Mouse (Mus musculus): ENCODE measurements around the gene Gemin4. TPM values are rescaled to one million over a fixed set of nuclear protein-coding genes. Genes with fewer than 3 reads are reported as not detected.
A peak's percentile ranks its signal among the peaks of the same experiment; 100 is the strongest.
"Not testable (repeated sequence)": the region's sequence is repeated elsewhere in the genome, so short reads cannot be mapped to it uniquely, and the experiment has no call there.

Gemin4 gene
- total RNA-seq, 2 experiments from 2014 or later: 4.9 to 5.6 TPM

GRCm38 (mm10) chr11:76246439-76246838, 29.0 kb upstream of the Gemin4 start:
- no peak overlapping the region for H3K4me3 ChIP-seq
- TF ChIP-seq CTCF (conservative IDR thresholded peaks at IDR 0.05): no peak
- DNase-seq (ENCODE audit: low spot score in 2 of 2): no peak
- no peak overlapping the region for H3K27ac ChIP-seq

DNA sequence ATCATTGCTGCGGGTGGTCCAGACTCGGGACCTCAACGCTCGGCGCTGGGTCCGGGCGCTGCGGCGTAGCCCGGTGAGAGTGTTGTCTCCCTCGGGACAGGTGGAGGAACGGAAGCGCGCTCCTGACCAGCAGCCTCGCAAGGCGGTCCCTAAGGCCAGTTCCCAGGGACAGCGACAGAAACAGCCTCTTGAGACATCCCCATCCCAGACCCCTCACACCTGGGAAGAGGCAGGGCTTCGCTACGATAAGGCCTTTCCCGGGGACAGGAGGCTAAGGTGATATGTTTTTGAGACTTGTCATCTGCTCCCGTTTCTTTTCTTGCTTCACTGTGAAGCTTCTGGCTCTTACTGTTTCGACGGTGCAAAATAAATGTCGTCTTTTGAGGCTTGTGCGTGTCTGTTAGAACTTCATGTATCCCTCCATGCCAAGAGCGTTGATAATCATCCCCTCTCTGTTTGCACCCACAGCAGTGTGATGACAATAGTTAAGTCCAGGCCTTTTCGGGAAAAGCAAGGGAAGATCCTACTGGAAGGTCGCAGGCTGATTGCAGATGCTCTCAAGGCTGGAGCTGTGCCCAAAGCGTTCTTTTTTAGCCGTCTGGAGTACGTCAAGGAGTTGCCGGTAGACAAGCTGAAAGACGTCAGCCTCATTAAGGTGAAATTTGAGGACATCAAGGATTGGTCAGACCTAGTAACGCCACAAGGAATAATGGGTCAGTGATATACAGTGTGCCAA, 26.5 kb upstream of the Gemin4 start:
- Histone ChIP-seq H3K4me3 (peak overlapping the region; percentile 63), H3K27ac (peak overlapping the region; percentile 91)
- no peak for TF ChIP-seq CTCF (conservative IDR thresholded peaks at IDR 0.05)
- DNase-seq (ENCODE audit: low spot score in 2 of 2): no peak

- no peak for TF ChIP-seq CTCF (conservative IDR thresholded peaks at IDR 0.05)
- Histone ChIP-seq H3K27ac (peak within 1 kb of the TSS; percentile 91), H3K4me3 (peak within 1 kb of the TSS; percentile 63)
- peak; percentile 91 to 96 for DNase-seq (ENCODE audit: low spot score in 2 of 2)
These were observed 25.7 kb upstream of the Gemin4 start, which contains the start of the genes Mrm3 and Glod4 for GRCm38 (mm10) chr11:76242901-76243810. Gene Mrm3, plus strand, starts transcription at chr11:76243715. Gene Glod4, minus strand, starts transcription at chr11:76243725.

DNA sequence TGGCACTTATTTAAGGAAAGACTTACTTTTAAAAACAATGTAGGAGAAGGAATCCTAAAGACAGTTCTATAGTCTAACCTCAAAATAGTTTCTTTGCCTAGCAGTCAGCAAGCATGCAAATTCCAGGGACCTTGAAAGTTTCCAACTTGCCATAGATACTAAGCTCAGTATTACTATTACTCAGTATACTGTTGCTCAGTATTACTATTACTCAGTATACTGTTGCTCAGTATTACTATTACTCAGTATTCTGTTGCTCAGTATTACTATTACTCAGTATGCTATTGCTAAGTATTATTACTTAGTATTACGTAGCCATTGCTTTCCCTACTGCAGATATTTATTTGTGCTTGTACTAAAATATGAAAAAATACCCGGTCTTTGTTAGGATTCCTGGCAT, 22.3 kb upstream of the Gemin4 start:
- Histone ChIP-seq H3K27ac (no peak overlapping the region), H3K4me3 (no peak overlapping the region)
- no peak for TF ChIP-seq CTCF (conservative IDR thresholded peaks at IDR 0.05)
- DNase-seq (ENCODE audit: low spot score in 2 of 2): no peak

DNA sequence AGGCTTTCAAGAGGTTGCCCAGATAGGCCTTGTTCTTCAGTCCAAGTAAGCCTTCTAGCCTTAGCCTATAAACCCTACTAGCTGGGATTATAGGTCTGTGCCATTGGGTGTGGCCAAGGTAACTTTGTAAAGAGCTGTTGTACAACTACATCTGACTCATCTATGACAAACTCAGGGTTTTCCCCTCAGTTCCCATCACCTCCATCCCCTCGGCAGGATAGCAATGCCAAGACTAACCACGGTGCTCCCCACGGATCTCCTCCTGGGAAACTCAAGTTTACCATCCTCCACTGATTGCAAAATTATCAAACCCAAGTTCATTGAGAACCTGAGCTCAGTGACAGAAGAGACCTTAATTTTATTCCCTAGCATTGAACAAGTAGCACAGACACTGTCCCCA, 18.7 kb upstream of the Gemin4 start:
- DNase-seq (ENCODE audit: low spot score in 2 of 2): no peak

GRCm38 (mm10) chr11:76225051-76225450, 7.6 kb upstream of the Gemin4 start:
- H3K27ac ChIP-seq: no peak overlapping the region
- DNase-seq (ENCODE audit: low spot score in 2 of 2): no peak
- H3K4me3 ChIP-seq: no peak overlapping the region
- TF ChIP-seq CTCF (conservative IDR thresholded peaks at IDR 0.05): no peak

More for the DNA sequence above, 18.7 kb upstream of the Gemin4 start:
- Histone ChIP-seq H3K27ac (peak overlapping the region; percentile 55; the same call in 1 of the 2 replicates), H3K4me3 (no peak overlapping the region)
- no peak for TF ChIP-seq CTCF (conservative IDR thresholded peaks at IDR 0.05)

- Histone ChIP-seq H3K4me3 (no peak overlapping the region), H3K27ac (no peak overlapping the region)
- no peak for DNase-seq (ENCODE audit: low spot score in 2 of 2)
- TF ChIP-seq CTCF (conservative IDR thresholded peaks at IDR 0.05): no peak
These were observed 7.2 kb upstream of the Gemin4 start for GRCm38 (mm10) chr11:76224631-76225030.

- DNase-seq (ENCODE audit: low spot score in 2 of 2): no peak
- H3K4me3 ChIP-seq: peak overlapping the region; percentile 88
These were observed 629 bp downstream of the Gemin4 start for GRCm38 (mm10) chr11:76216681-76217389.

GRCm38 (mm10) chr11:76216049-76216540, 1.4 kb downstream of the Gemin4 start:
- no peak for DNase-seq (ENCODE audit: low spot score in 2 of 2)
- Histone ChIP-seq H3K4me3 (no peak overlapping the region), H3K27ac (peak overlapping the region; percentile 96; the same call in 1 of the 2 replicates)
- no peak for TF ChIP-seq CTCF (conservative IDR thresholded peaks at IDR 0.05)

More at GRCm38 (mm10) chr11:76216681-76217389, 629 bp downstream of the Gemin4 start:
- H3K27ac ChIP-seq: peak overlapping the region; percentile 96
- TF ChIP-seq CTCF (conservative IDR thresholded peaks at IDR 0.05): no peak

DNA sequence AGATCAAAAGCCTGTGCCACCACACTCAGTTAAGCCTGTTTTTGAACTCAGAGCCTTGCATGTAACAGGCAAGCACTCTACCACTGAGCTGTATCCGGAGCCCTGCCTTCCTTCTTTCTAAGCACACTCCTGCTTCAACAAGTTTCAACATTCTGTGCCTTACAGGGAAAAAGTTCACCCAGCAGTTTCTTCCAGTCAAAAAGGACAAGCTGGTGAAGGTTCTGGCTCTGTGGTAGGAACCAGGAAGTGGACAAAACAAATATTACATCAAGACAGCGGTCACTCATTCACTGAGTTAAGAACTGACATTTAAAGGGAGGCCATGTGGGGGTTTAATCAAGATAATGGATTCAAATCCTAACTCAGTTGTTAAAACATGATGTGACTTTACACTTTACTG, 2.5 kb downstream of the Gemin4 start:
- Histone ChIP-seq H3K4me3 (no peak overlapping the region), H3K27ac (no peak overlapping the region)
- no peak for TF ChIP-seq CTCF (conservative IDR thresholded peaks at IDR 0.05)
- no peak for DNase-seq (ENCODE audit: low spot score in 2 of 2)

- Histone ChIP-seq H3K4me3 (no peak overlapping the region), H3K27ac (no peak overlapping the region)
- no peak for TF ChIP-seq CTCF (conservative IDR thresholded peaks at IDR 0.05)
- no peak for DNase-seq (ENCODE audit: low spot score in 2 of 2)
These were observed 3.6 kb downstream of the Gemin4 start for GRCm38 (mm10) chr11:76213841-76214240.

DNA sequence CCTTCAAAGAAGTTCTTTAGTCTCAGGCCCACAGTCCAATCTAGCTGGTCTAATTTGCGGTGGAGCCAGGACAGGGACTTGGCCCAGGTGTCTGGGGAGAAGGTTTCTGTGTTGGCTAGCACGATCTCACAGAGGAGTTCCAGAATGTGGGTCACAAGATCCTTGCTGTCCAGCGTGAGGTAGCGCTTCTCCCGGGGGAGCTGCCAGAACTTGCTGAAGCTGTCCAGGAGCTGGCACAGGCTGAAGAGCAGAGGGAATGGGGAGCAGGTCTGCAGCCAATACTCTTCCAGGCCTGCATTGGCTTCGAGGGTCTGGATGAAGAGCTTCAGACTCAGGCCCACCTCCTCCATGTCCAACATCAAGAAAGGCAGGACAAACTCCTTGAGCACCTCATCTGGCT, 5.9 kb downstream of the Gemin4 start:
- H3K27ac ChIP-seq; H3K4me3 ChIP-seq; DNase-seq (ENCODE audit: low spot score in 2 of 2): not testable (repeated sequence)

Data from layer of hippocampus, adult 2 months (tissue).